Mouse (Mus musculus) frontal cortex, adult 2 months (tissue): ENCODE measurements at regions not wholly inside any gene's neighbourhood (a gene's known extent, or its start where the extent isn't known, plus 50 kb on each side); places are given as distances from the start of the nearest gene placed in this dataset.

Source experiments
- DNase-seq, 2 experiments: peaks; one replicate each; pipeline ENCODE4 v3.0.0; 2022; ENCODE audit warnings: low spot score in 1 of 2; ENCODE audit errors: extremely low spot score in 1 of 2

GRCm38 (mm10) chr11:19221442-19221841, 202.7 kb upstream of the Meis1 start:
- peak in 1 of 2 experiments; percentile 6 for DNase-seq

- DNase-seq: no peak
These were observed 208.0 kb upstream of the Meis1 start for GRCm38 (mm10) chr11:19226756-19227155.

GRCm38 (mm10) chr11:19227716-19228115, 208.9 kb upstream of the Meis1 start:
- no peak for DNase-seq

- DNase-seq: no peak
These were observed 227.8 kb upstream of the Meis1 start for GRCm38 (mm10) chr11:19246390-19247114.

GRCm38 (mm10) chr11:19253605-19254004, 234.8 kb upstream of the Meis1 start:
- DNase-seq: no peak

- no peak for DNase-seq
These were observed 235.4 kb upstream of the Meis1 start for GRCm38 (mm10) chr11:19254183-19254582.

GRCm38 (mm10) chr11:19257549-19257948, 238.8 kb upstream of the Meis1 start:
- DNase-seq: no peak

GRCm38 (mm10) chr11:19262832-19263231, 244.0 kb upstream of the Meis1 start:
- DNase-seq: no peak

- DNase-seq: no peak
These were observed 246.2 kb upstream of the Meis1 start for GRCm38 (mm10) chr11:19264798-19265671.

GRCm38 (mm10) chr11:19265672-19265972, 246.8 kb upstream of the Meis1 start:
- no peak for DNase-seq

GRCm38 (mm10) chr11:19290971-19291370, 272.2 kb upstream of the Meis1 start:
- no peak for DNase-seq

- DNase-seq: no peak
These were observed 280.6 kb upstream of the Meis1 start for GRCm38 (mm10) chr11:19299411-19299810.

GRCm38 (mm10) chr11:19306687-19307086, 287.9 kb upstream of the Meis1 start:
- no peak for DNase-seq

GRCm38 (mm10) chr11:19330685-19331239, 312.0 kb upstream of the Meis1 start:
- no peak for DNase-seq

GRCm38 (mm10) chr11:19332274-19332673, 313.5 kb upstream of the Meis1 start:
- DNase-seq: no peak

- no peak for DNase-seq
These were observed 313.9 kb upstream of the Meis1 start for GRCm38 (mm10) chr11:19332727-19333126.

GRCm38 (mm10) chr11:19333908-19334487, 315.2 kb upstream of the Meis1 start:
- DNase-seq: no peak

- no peak for DNase-seq
These were observed 316.6 kb upstream of the Meis1 start for GRCm38 (mm10) chr11:19335384-19335783.

- DNase-seq: no peak
These were observed 321.0 kb upstream of the Meis1 start for GRCm38 (mm10) chr11:19339721-19340317.

GRCm38 (mm10) chr11:19340889-19341288, 322.1 kb upstream of the Meis1 start:
- DNase-seq: no peak

- no peak for DNase-seq
These were observed 322.6 kb upstream of the Meis1 start for GRCm38 (mm10) chr11:19341379-19341778.
